Mouse (Mus musculus) lung, adult 2 months (tissue): ENCODE results near the gene Oma1.

Experiments used
- CTCF ChIP-seq: fragments of 200-500 bp; IDR thresholded peaks from 2 replicates; pipeline ENCODE4 v1.5.1; 2011; ENCODE audit warnings: mild to moderate bottlenecking, low read length, control low read depth; ENCODE audit not compliant: insufficient read depth
- POLR2A ChIP-seq: fragments of 200-500 bp; IDR thresholded peaks from 2 replicates; pipeline ENCODE4 v1.6.1; 2011; ENCODE audit warnings: low read depth, mild to moderate bottlenecking, control low read depth, low read length, borderline replicate concordance; ENCODE audit errors: extremely low read depth

DNA sequence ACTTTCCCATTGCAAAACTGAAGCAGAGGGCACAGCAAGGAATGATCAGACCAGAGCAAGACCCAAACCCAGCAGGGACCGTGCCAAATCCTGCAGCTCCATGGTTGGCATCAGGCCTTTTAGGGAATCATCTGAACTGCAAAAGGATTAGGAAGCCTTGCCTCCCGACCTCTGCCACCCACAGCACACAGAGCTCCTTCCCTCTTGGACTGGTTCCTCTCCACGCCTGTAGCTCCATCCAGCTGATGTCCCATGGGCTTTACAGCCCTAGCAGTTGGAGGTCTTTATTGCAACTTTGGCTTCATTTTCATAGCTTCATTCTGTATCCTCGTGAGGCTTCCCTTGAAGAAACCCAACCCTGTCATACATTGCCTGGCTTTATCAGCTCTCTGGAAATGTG, 71.4 kb downstream of the Oma1 start:
- TF ChIP-seq CTCF: no peak
- no peak for TF ChIP-seq POLR2A
